Mouse (Mus musculus): ENCODE results near the gene Asgr2.

GRCm38 (mm10) chr11:70103701-70104315, 11.4 kb downstream of the Asgr2 start:
- no peak for TF ChIP-seq CTCF (IDR thresholded peaks at IDR 0.05; ENCODE audit: low read depth)
- no peak for TF ChIP-seq EP300 (optimal IDR thresholded peaks at IDR 0.05)

All from stomach, postnatal 0 days (tissue).